Mouse (Mus musculus) heart, embryonic 15.5 days (tissue): ENCODE measurements around the gene Ets1. TPM values are rescaled to one million over a fixed set of nuclear protein-coding genes. Genes with fewer than 3 reads are reported as not detected.

Source experiments
- ATAC-seq: fragments of 200-750 bp; cut with Nextera tagmentation; replicated peaks from 2 replicates; pipeline ENCODE4 v1.8.0; 2017; ENCODE audit warnings: low read depth, moderate TSS enrichment; ENCODE audit not compliant: insufficient number of reproducible peaks, insufficient read depth, low FRiP score
- H3K27ac ChIP-seq: fragments of 300-500 bp; sonication (generic); 2 replicates; pipeline ENCODE4 v1.5.1; 2015; ENCODE audit warnings: mild to moderate bottlenecking, inconsistent platforms
- H3K27me3 ChIP-seq: fragments of 300-500 bp; sonication (generic); 2 replicates; pipeline ENCODE4 v1.6.1; 2015; ENCODE audit warnings: inconsistent platforms
- H3K36me3 ChIP-seq: fragments of 300-500 bp; sonication (generic); 2 replicates; pipeline ENCODE4 v1.6.1; 2015; ENCODE audit warnings: mild to moderate bottlenecking, inconsistent platforms
- H3K4me1 ChIP-seq: fragments of 300-500 bp; sonication (generic); replicated peaks from 2 replicates; pipeline ENCODE4 v1.6.1; 2015; ENCODE audit warnings: inconsistent platforms
- H3K4me2 ChIP-seq: fragments of 300-500 bp; sonication (generic); 2 replicates; pipeline ENCODE4 v1.6.1; 2015; ENCODE audit warnings: inconsistent platforms, mild to moderate bottlenecking, moderate library complexity
- H3K4me3 ChIP-seq: fragments of 300-500 bp; sonication (generic); 2 replicates; pipeline ENCODE4 v1.5.1; 2015; ENCODE audit warnings: mild to moderate bottlenecking, inconsistent platforms
- H3K9ac ChIP-seq: fragments of 300-500 bp; sonication (generic); 2 replicates; pipeline ENCODE4 v1.6.1; 2015; ENCODE audit warnings: mild to moderate bottlenecking, inconsistent platforms
- H3K9me3 ChIP-seq: fragments of 300-500 bp; sonication (generic); replicated peaks from 2 replicates; pipeline ENCODE4 v1.6.1; 2016; ENCODE audit warnings: inconsistent platforms
- WGBS: fragments of 180-500 bp; shearing (Covaris S2); methylation state at CpG from one replicate; pipeline ENCODE4 v1.1.7; 2015; ENCODE audit warnings: mixed read lengths; 5-methylcytosine and 5-hydroxymethylcytosine counted together
- polyA plus RNA-seq: library from polyadenylated mRNA; unstranded; fragments of >200 nt; fragmentation: Nextera tagmentation; extraction: Ambion mirVana; gene quantifications from 2 replicates; pipeline ENCODE4 v1.2.1, GENCODE M21; 2015

The Ets1 gene
- polyA plus RNA-seq, 1 experiment from 2014 or later = 46.3 TPM

DNA sequence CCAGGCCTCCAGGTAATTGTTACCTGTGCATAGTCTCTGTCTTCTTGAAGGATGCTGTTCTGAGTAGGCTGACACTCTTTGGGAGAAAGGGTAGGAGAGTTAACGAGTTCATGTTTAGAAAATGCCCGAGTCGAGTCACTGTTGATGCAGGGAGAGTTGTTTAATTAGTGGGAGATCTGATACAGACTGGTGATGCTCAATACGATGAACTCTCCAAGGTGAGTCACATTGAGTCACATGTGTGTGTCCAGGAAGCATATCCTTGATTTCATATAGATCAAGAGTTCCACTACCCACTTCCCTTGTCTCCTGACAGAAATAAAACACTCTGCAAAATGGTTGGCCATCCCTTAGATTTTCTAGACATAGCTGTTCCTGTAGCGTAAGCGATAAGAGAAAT lies 72.5 kb downstream of the Ets1 start:
- Histone ChIP-seq H3K4me2 (no peak overlapping the region), H3K27me3 (no peaks in the 10 kb centered on the region), H3K9me3 (no peaks in the 10 kb centered on the region), H3K4me3 (no peak overlapping the region), H3K9ac (no peak overlapping the region), H3K27ac (no peak overlapping the region), H3K4me1 (peaks cover 73% of the 10 kb centered on the region), H3K36me3 (no peaks in the 10 kb centered on the region)
- WGBS = 75% methylated on average over 6 of the region's 6 CpGs
- ATAC-seq = no peak

DNA sequence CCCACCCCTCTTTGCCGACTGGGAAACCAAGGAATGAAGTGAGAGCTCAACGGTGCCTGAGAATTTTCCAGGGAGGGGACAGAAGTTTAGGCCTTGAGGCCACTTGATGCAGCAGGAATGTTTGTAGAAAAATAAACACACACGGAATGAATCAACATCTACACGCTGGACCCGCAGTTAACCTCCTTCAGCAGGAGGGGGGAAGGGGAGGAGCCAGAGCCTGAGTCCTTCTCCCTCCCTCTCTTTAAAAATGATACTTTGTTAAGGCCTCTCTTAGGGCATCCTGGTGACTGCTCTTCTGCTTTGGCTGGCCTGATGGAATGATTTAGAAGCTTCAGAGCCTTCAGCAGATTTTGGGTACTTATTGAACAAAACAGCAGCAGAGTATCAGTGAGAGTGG lies 73.3 kb downstream of the Ets1 start:
- Histone ChIP-seq H3K9ac (no peak overlapping the region), H3K36me3 (no peaks in the 10 kb centered on the region), H3K9me3 (no peaks in the 10 kb centered on the region), H3K27me3 (no peaks in the 10 kb centered on the region), H3K27ac (no peak overlapping the region; the same call in 1 of the 2 replicates), H3K4me1 (peaks cover 79% of the 10 kb centered on the region), H3K4me2 (peak overlapping the region; percentile 34; the same call in 1 of the 2 replicates), H3K4me3 (no peak overlapping the region)
- no peak for ATAC-seq
- 12% methylated on average over 5 of the region's 5 CpGs for WGBS

- Histone ChIP-seq H3K4me1 (peaks cover 84% of the 10 kb centered on the region), H3K36me3 (no peaks in the 10 kb centered on the region)
- no peak for ATAC-seq
Measured at GRCm38 (mm10) chr9:32709764-32710734, 74.0 kb downstream of the Ets1 start.

GRCm38 (mm10) chr9:32710987-32711652 lies 75.1 kb downstream of the Ets1 start:
- no peak overlapping the region for H3K4me2 ChIP-seq
- no peaks in the 10 kb centered on the region for H3K9me3 ChIP-seq
- no peak for ATAC-seq
- H3K36me3 ChIP-seq = no peaks in the 10 kb centered on the region
- H3K4me1 ChIP-seq = peaks cover 86% of the 10 kb centered on the region
- no peak overlapping the region for H3K9ac ChIP-seq
- peak overlapping the region; percentile 24; the same call in 1 of the 2 replicates for H3K27ac ChIP-seq
- 59% methylated on average over 12 of the region's 12 CpGs for WGBS
- no peaks in the 10 kb centered on the region for H3K27me3 ChIP-seq
- no peak overlapping the region for H3K4me3 ChIP-seq

More at GRCm38 (mm10) chr9:32709764-32710734, 74.0 kb downstream of the Ets1 start:
- H3K9ac ChIP-seq = no peak overlapping the region
- no peak overlapping the region for H3K4me3 ChIP-seq
- no peaks in the 10 kb centered on the region for H3K27me3 ChIP-seq
- H3K27ac ChIP-seq = peak overlapping the region; percentile 24
- H3K9me3 ChIP-seq = no peaks in the 10 kb centered on the region
- WGBS = 49% methylated on average over 17 of the region's 17 CpGs
- peak overlapping the region; percentile 34; the same call in 1 of the 2 replicates for H3K4me2 ChIP-seq

DNA sequence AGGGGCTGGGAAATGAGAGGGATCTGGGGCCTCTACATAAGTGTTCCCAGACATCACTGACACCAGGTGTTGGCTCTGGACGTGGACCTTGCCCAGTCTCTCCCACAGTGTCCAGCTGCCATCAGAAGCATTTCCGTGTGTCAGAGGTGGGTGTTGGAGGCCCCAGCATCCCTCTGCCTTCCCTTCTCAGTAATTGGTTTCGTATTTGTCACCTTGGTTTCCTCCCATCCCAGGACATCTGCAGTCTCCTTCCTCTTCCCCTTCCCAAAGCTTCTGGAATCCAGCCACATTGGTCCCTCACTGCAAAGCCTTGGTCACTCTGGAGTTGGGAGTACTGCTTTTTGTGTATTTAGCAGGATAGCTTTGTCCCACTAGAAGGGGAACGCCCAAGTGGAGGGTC lies 75.7 kb downstream of the Ets1 start:
- no peak for ATAC-seq
- H3K27ac ChIP-seq = peak overlapping the region; percentile 87

DNA sequence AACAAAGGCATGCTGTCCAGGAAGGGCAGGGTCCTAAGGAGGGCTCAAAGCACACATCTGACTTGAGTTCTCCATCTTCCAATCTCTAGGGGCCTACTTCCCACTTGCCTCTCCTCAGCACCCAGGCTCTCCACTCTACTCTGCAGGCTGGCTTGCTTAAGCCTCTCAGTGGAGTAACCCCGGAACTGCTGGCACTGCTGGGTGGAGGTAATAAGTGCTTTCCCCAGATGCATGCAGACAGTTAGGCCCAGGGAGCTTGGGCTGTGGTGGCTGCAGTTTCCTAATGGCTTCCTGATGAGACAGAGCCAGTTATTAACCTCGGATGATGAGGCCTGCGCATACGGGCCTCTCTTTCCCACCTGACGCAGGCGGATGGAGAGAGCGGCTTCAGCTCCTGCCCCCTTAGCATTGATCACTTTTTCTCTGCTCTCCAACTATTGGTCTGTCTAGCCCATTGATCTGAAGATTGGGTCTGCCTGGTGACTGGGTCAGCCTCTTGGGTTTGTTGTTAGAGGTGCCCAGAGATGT lies 76.4 kb downstream of the Ets1 start:
- H3K9ac ChIP-seq = no peak overlapping the region
- H3K27me3 ChIP-seq = no peaks in the 10 kb centered on the region
- ATAC-seq = no peak
- H3K36me3 ChIP-seq = no peaks in the 10 kb centered on the region
- WGBS = 87% methylated on average over 7 of the region's 7 CpGs
- H3K27ac ChIP-seq = peak overlapping the region; percentile 87; the same call in 1 of the 2 replicates
- H3K4me1 ChIP-seq = peaks cover 90% of the 10 kb centered on the region
- H3K4me2 ChIP-seq = no peak overlapping the region
- H3K4me3 ChIP-seq = no peak overlapping the region
- no peaks in the 10 kb centered on the region for H3K9me3 ChIP-seq

More for the DNA sequence above, 75.7 kb downstream of the Ets1 start:
- Histone ChIP-seq H3K4me3 (no peak overlapping the region), H3K4me1 (peaks cover 87% of the 10 kb centered on the region), H3K9ac (no peak overlapping the region), H3K36me3 (no peaks in the 10 kb centered on the region), H3K9me3 (no peaks in the 10 kb centered on the region), H3K4me2 (no peak overlapping the region), H3K27me3 (no peaks in the 10 kb centered on the region)
- 71% methylated on average over 4 of the region's 4 CpGs for WGBS

DNA sequence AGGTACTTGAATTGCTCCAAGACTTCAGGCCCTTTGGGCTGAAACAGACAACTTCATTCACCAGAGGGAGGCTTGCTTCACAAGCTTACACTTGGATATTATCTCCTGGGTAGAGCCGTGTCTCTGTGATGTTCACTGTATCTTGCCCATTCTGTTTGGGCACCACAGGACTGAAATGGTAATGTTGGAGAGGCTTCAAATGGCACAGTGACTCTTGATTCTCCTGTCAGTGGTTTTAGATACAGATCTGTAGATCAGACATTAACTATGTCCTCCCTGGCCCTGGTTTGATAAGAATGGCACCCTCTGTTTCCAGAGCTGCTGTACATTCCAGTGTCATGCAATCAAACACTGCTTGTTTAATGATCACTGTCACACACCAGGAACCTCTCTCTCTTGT lies 77.1 kb downstream of the Ets1 start:
- WGBS = 65% methylated on average over 1 of the region's 1 CpGs
- H3K9me3 ChIP-seq = no peaks in the 10 kb centered on the region
- peaks cover 96% of the 10 kb centered on the region for H3K4me1 ChIP-seq
- no peaks in the 10 kb centered on the region for H3K27me3 ChIP-seq
- no peak overlapping the region for H3K4me3 ChIP-seq
- 0 out of 2 replicates have a peak overlapping the region, but pooled peaks have one; percentile 87 for H3K27ac ChIP-seq
- no peak overlapping the region for H3K9ac ChIP-seq
- no peak overlapping the region for H3K4me2 ChIP-seq
- no peaks in the 10 kb centered on the region for H3K36me3 ChIP-seq
- ATAC-seq = no peak

DNA sequence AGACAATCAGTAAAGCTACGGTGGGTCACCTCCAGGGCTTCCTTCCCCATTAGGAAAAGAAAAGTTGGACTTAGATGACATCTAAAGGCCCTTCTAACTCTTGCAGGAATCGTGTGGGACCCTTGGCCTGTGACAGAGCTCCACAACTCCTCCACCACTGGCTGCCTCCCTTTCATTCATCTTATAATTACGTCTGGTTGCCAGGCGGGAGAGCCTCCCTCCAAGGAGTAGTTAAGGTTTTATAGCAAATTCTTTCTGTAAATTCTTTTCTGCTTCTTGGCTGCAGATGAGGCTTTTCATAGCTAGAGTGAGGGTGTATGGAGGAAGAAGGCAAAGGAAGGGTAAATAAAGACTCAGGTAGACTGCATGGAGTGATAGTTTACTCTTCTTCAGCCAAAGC lies 77.8 kb downstream of the Ets1 start:
- H3K9ac ChIP-seq = no peak overlapping the region
- peak overlapping the region; percentile 87; the same call in 1 of the 2 replicates for H3K27ac ChIP-seq
- H3K9me3 ChIP-seq = no peaks in the 10 kb centered on the region
- peaks cover 98% of the 10 kb centered on the region for H3K4me1 ChIP-seq
- no peak overlapping the region for H3K4me2 ChIP-seq
- no peaks in the 10 kb centered on the region for H3K27me3 ChIP-seq
- H3K4me3 ChIP-seq = no peak overlapping the region
- ATAC-seq = no peak
- no peaks in the 10 kb centered on the region for H3K36me3 ChIP-seq
- WGBS = 52% methylated on average over 4 of the region's 4 CpGs

DNA sequence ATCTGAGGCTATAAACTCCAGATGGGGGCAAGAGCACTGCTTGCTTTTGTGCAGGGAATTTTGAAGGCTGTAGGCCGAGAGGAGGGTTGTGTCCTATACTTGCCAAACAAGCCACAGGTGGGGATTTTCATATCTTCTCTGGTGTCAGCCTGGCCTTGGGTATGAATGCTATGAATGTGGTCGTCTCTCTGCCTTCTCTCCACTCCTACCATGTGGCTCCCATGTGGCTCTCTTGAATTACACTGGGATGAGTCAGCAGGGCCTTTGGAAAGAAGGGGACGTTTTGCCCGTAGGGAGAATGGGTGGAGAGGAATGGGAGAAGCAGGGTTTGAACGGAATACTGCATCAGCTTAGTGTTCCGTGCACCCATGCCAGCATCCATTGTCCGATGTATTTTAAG lies 78.5 kb downstream of the Ets1 start:
- H3K4me2 ChIP-seq = no peak overlapping the region
- WGBS = 56% methylated on average over 7 of the region's 7 CpGs
- no peaks in the 10 kb centered on the region for H3K9me3 ChIP-seq
- no peaks in the 10 kb centered on the region for H3K27me3 ChIP-seq
- no peak overlapping the region for H3K9ac ChIP-seq
- H3K27ac ChIP-seq = peak overlapping the region; percentile 87
- H3K36me3 ChIP-seq = no peaks in the 10 kb centered on the region
- H3K4me1 ChIP-seq = peaks cover 95% of the 10 kb centered on the region
- ATAC-seq = no peak
- H3K4me3 ChIP-seq = no peak overlapping the region

DNA sequence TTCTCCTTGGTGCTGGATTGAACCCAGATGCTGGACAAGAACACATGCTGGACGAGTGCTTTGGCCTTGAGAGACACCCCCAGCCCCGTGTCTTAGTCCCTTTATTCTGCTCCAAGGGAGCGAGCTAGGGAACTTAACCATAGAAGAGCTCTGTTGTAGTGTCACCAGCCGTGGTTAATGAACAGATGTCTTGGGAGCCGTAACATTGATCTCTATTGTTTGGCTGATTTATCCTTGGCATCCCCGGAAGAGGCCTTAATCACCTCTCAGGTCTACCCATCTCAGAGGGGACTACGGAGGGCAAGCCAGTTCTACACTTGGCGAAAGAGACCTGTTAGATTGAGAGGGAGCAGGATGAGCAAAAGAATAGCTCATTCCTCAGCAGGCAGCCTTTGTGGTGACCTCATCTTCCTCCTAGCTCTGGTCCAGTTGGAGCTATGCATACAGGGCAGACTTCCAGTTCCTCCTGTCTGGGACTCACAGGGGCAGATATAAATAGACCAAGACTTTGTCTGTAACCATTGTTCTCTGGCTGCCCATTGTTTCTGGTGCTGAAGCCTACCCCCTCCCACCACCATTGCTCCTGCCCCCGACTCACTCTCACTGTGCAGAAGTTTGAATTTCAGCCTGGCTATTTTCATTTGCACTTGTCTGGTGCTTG lies 79.9 kb downstream of the Ets1 start:
- Histone ChIP-seq H3K9ac (no peak overlapping the region), H3K4me3 (no peak overlapping the region), H3K4me1 (peaks cover 94% of the 10 kb centered on the region), H3K9me3 (no peaks in the 10 kb centered on the region), H3K4me2 (peak overlapping the region; percentile 45), H3K36me3 (no peaks in the 10 kb centered on the region), H3K27me3 (no peaks in the 10 kb centered on the region), H3K27ac (peak overlapping the region; percentile 87)
- 33% methylated on average over 9 of the region's 9 CpGs for WGBS
- ATAC-seq = peak; percentile 87
